Mouse (Mus musculus): ENCODE measurements around the gene Abl2. TPM values are rescaled to one million over a fixed set of nuclear protein-coding genes. Genes with fewer than 3 reads are reported as not detected.
A peak's percentile ranks its signal among the peaks of the same experiment; 100 is the strongest.
"Not testable (repeated sequence)": the region's sequence is repeated elsewhere in the genome, so short reads cannot be mapped to it uniquely, and the experiment has no call there.

The Abl2 gene
- 3.6 and 3.9 TPM in 2 replicates for polyA plus RNA-seq (2015; fragmentation: Nextera tagmentation; extraction: Ambion mirVana)

GRCm38 (mm10) chr1:156558024-156558930 lies at the start of gene Abl2:
Gene Abl2, plus strand, starts transcription at chr1:156558786.
- Histone ChIP-seq H3K9ac (peak within 1 kb of the TSS; percentile 80), H3K4me2 (peak within 1 kb of the TSS; percentile 75), H3K36me3 (no peaks in the 10 kb centered on the region), H3K4me1 (peaks cover 15% of the 10 kb centered on the region), H3K27me3 (no peaks in the 10 kb centered on the region), H3K27ac (peak within 1 kb of the TSS; percentile 95), H3K4me3 (peak within 1 kb of the TSS; percentile 74), H3K9me3 (no peaks in the 10 kb centered on the region)
- 9% methylated on average over 55 of the region's 60 CpGs for WGBS
- ATAC-seq (ENCODE audit: insufficient number of reproducible peaks, low FRiP score, low TSS enrichment, low read depth), result peak; percentile 97

GRCm38 (mm10) chr1:156520136-156520780 lies 38.3 kb upstream of the Abl2 start:
- no peak overlapping the region for H3K9ac ChIP-seq
- no peak overlapping the region for H3K4me2 ChIP-seq
- no peak overlapping the region for H3K4me3 ChIP-seq
- no peaks in the 10 kb centered on the region for H3K27me3 ChIP-seq
- no peaks in the 10 kb centered on the region for H3K36me3 ChIP-seq
- H3K9me3 ChIP-seq, result no peaks in the 10 kb centered on the region
- no peak for ATAC-seq (ENCODE audit: insufficient number of reproducible peaks, low FRiP score, low TSS enrichment, low read depth)
- WGBS, result 91% methylated on average over 3 of the region's 3 CpGs
- H3K27ac ChIP-seq, result no peak overlapping the region
- H3K4me1 ChIP-seq, result no peaks in the 10 kb centered on the region

- ATAC-seq (ENCODE audit: insufficient number of reproducible peaks, low FRiP score, low TSS enrichment, low read depth), result no peak
- H3K36me3 ChIP-seq, result no peaks in the 10 kb centered on the region
- H3K27me3 ChIP-seq, result no peaks in the 10 kb centered on the region
- H3K4me2 ChIP-seq, result 0 out of 2 replicates have a peak overlapping the region, but pooled peaks have one; percentile 8
- H3K4me3 ChIP-seq, result no peak overlapping the region
- no peak overlapping the region for H3K27ac ChIP-seq
- H3K9me3 ChIP-seq, result no peaks in the 10 kb centered on the region
- H3K4me1 ChIP-seq, result no peaks in the 10 kb centered on the region
- 53% methylated on average over 15 of the region's 15 CpGs for WGBS
- H3K9ac ChIP-seq, result no peak overlapping the region
Observed at GRCm38 (mm10) chr1:156521796-156522517, 36.6 kb upstream of the Abl2 start.

- H3K4me1 ChIP-seq; H3K36me3 ChIP-seq; H3K4me3 ChIP-seq; H3K4me2 ChIP-seq; ATAC-seq (ENCODE audit: insufficient number of reproducible peaks, low FRiP score, low TSS enrichment, low read depth); H3K9ac ChIP-seq; H3K27ac ChIP-seq; H3K9me3 ChIP-seq; H3K27me3 ChIP-seq: not testable (repeated sequence)
- 89% methylated on average over 22 of the region's 22 CpGs for WGBS
Observed at GRCm38 (mm10) chr1:156523842-156524241, 34.7 kb upstream of the Abl2 start, which contains the start of gene Gm10031. Gene Gm10031, plus strand, starts transcription at chr1:156524012.

- not testable (repeated sequence) for H3K4me3 ChIP-seq; ATAC-seq (ENCODE audit: insufficient number of reproducible peaks, low FRiP score, low TSS enrichment, low read depth); H3K27ac ChIP-seq; H3K4me2 ChIP-seq; H3K9me3 ChIP-seq; H3K4me1 ChIP-seq; H3K36me3 ChIP-seq; H3K9ac ChIP-seq; H3K27me3 ChIP-seq
- 82% methylated on average over 16 of the region's 16 CpGs for WGBS
Observed at GRCm38 (mm10) chr1:156532476-156533175, 26.0 kb upstream of the Abl2 start.

GRCm38 (mm10) chr1:156533483-156533882 lies 25.1 kb upstream of the Abl2 start:
- Histone ChIP-seq H3K36me3 (no peaks in the 10 kb centered on the region), H3K4me1 (no peaks in the 10 kb centered on the region), H3K27ac (no peak overlapping the region), H3K9ac (no peak overlapping the region), H3K27me3 (no peaks in the 10 kb centered on the region), H3K9me3 (no peaks in the 10 kb centered on the region), H3K4me3 (no peak overlapping the region), H3K4me2 (no peak overlapping the region)
- WGBS, result 79% methylated on average over 3 of the region's 3 CpGs
- no peak for ATAC-seq (ENCODE audit: insufficient number of reproducible peaks, low FRiP score, low TSS enrichment, low read depth)

- Histone ChIP-seq H3K4me1 (no peaks in the 10 kb centered on the region), H3K27ac (no peak overlapping the region), H3K27me3 (no peaks in the 10 kb centered on the region), H3K4me2 (no peak overlapping the region), H3K9me3 (no peaks in the 10 kb centered on the region), H3K4me3 (no peak overlapping the region), H3K9ac (no peak overlapping the region), H3K36me3 (no peaks in the 10 kb centered on the region)
- no peak for ATAC-seq (ENCODE audit: insufficient number of reproducible peaks, low FRiP score, low TSS enrichment, low read depth)
- 78% methylated on average over 4 of the region's 4 CpGs for WGBS
Observed at GRCm38 (mm10) chr1:156533911-156534310, 24.7 kb upstream of the Abl2 start.

- 69% methylated on average over 2 of the region's 2 CpGs for WGBS
- Histone ChIP-seq H3K4me1 (no peaks in the 10 kb centered on the region), H3K9me3 (no peaks in the 10 kb centered on the region), H3K36me3 (no peaks in the 10 kb centered on the region), H3K9ac (no peak overlapping the region), H3K27me3 (no peaks in the 10 kb centered on the region), H3K4me3 (no peak overlapping the region), H3K4me2 (no peak overlapping the region), H3K27ac (no peak overlapping the region)
- ATAC-seq (ENCODE audit: insufficient number of reproducible peaks, low FRiP score, low TSS enrichment, low read depth), result no peak
Observed at GRCm38 (mm10) chr1:156537031-156537430, 21.6 kb upstream of the Abl2 start.

- Histone ChIP-seq H3K9ac (no peak overlapping the region), H3K36me3 (no peaks in the 10 kb centered on the region), H3K4me2 (no peak overlapping the region), H3K4me3 (no peak overlapping the region), H3K4me1 (no peaks in the 10 kb centered on the region), H3K27me3 (no peaks in the 10 kb centered on the region), H3K9me3 (no peaks in the 10 kb centered on the region), H3K27ac (no peak overlapping the region)
- ATAC-seq (ENCODE audit: insufficient number of reproducible peaks, low FRiP score, low TSS enrichment, low read depth), result no peak
- WGBS, result 86% methylated on average over 6 of the region's 6 CpGs
Observed at GRCm38 (mm10) chr1:156537701-156538100, 20.9 kb upstream of the Abl2 start.

GRCm38 (mm10) chr1:156538382-156538781 lies 20.2 kb upstream of the Abl2 start:
- Histone ChIP-seq H3K27ac (no peak overlapping the region), H3K27me3 (no peaks in the 10 kb centered on the region), H3K4me2 (no peak overlapping the region), H3K36me3 (no peaks in the 10 kb centered on the region), H3K4me3 (no peak overlapping the region), H3K4me1 (no peaks in the 10 kb centered on the region), H3K9ac (no peak overlapping the region), H3K9me3 (no peaks in the 10 kb centered on the region)
- no peak for ATAC-seq (ENCODE audit: insufficient number of reproducible peaks, low FRiP score, low TSS enrichment, low read depth)
- WGBS, result 80% methylated on average over 3 of the region's 3 CpGs

- no peaks in the 10 kb centered on the region for H3K9me3 ChIP-seq
- no peak for ATAC-seq (ENCODE audit: insufficient number of reproducible peaks, low FRiP score, low TSS enrichment, low read depth)
- H3K36me3 ChIP-seq, result no peaks in the 10 kb centered on the region
- no peak overlapping the region for H3K4me3 ChIP-seq
- H3K4me1 ChIP-seq, result no peaks in the 10 kb centered on the region
- no peak overlapping the region for H3K4me2 ChIP-seq
- no peak overlapping the region for H3K27ac ChIP-seq
- no peaks in the 10 kb centered on the region for H3K27me3 ChIP-seq
- 41% methylated on average over 4 of the region's 4 CpGs for WGBS
- no peak overlapping the region for H3K9ac ChIP-seq
Observed at GRCm38 (mm10) chr1:156539787-156540560, 18.6 kb upstream of the Abl2 start.

All from limb, embryonic 15.5 days (tissue).